ENCODE assay signal across 10 mouse cellular contexts in the genomic region with DNA sequence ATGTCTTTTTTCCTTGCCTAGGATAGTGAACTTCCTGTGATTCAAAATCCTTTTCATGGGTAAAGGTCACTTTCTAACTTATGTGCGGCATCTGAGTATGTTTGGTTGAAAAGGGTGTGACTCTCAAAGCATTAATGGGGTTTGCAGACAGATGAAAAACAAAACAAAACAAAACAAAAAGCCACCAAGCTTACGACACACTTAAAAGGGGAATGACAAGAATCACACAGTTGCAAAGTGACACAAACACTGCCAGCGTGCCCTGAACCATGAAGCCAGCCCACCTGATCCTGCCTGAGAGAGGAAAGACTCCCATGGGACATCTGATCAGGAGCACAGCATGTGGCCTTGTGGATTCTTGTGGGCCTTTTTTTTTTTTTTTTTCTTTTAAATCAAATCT.
DNase-seq lines count a peak whose midpoint lies in the region; ATAC-seq and TF ChIP-seq lines count a peak whose summit lies in the region.
"Had no signal": no experiment of that assay in that cellular context is flagged by ENCODE, and none has a peak within 500 bp of the region (broad histone marks: within the 10 kb centered on the region; RNA-seq: fewer than 3 reads in every experiment).

No protein-coding gene starts in this region.

- WGBS in intestine, postnatal 0 days, result 43% methylated on average over 3 of the region's 3 CpGs
- WGBS in intestine, embryonic 16.5 days, result 59% methylated on average over 3 of the region's 3 CpGs
- 32% methylated on average over 3 of the region's 3 CpGs for whole genome bisulfite sequencing in lung, embryonic 16.5 days

- no peak overlapping the region; the same call in 1 of the 2 replicates for H3K27ac ChIP-seq in intestine, postnatal 0 days (ENCODE audit: low read depth, low read length)
- H3K27ac ChIP-seq in intestine, embryonic 16.5 days (ENCODE audit: low read length), result no peak overlapping the region
- H3K27ac ChIP-seq in lung, embryonic 16.5 days (ENCODE audit: low read length), result 0 out of 2 replicates have a peak overlapping the region, but pooled peaks have one; percentile 18

- peak; percentile 29; the same call in 1 of the 2 replicates for ATAC-seq in intestine, postnatal 0 days
- no peak for ATAC-seq in intestine, embryonic 16.5 days
- no peak for ATAC-seq in lung, embryonic 16.5 days (ENCODE audit: low read depth)

- H3K4me2 ChIP-seq in intestine, postnatal 0 days (replicated peaks; ENCODE audit: low read depth), result no peak overlapping the region
- no peak overlapping the region for H3K4me2 ChIP-seq in intestine, embryonic 16.5 days (ENCODE audit: low read depth, low read length)
- H3K4me2 ChIP-seq in lung, embryonic 16.5 days (ENCODE audit: low read depth, low read length), result no peak overlapping the region

- H3K4me3 ChIP-seq in intestine, postnatal 0 days (ENCODE audit: low read depth, low read length), result no peak overlapping the region
- no peak overlapping the region for H3K4me3 ChIP-seq in intestine, embryonic 16.5 days (ENCODE audit: low read length)
- H3K4me3 ChIP-seq in lung, embryonic 16.5 days (ENCODE audit: low read length), result no peak overlapping the region
- H3K4me3 ChIP-seq: hindbrain, embryonic 15.5 days had no signal

- no peak overlapping the region for H3K9ac ChIP-seq in intestine, postnatal 0 days (ENCODE audit: low read depth, low read length)
- H3K9ac ChIP-seq in intestine, embryonic 16.5 days (ENCODE audit: low read depth, low read length), result no peak overlapping the region
- H3K9ac ChIP-seq in lung, embryonic 16.5 days (ENCODE audit: low read length), result no peak overlapping the region
- H3K9ac ChIP-seq: hindbrain, embryonic 15.5 days had no signal

- DNase-seq in lung, postnatal 10 days, result no peak
- DNase-seq in T-cell, adult 2 months (ENCODE audit: low spot score), result peak; percentile 46
- peak; percentile 64 for DNase-seq in induced T-regulatory cell, adult 2 months (ENCODE audit: low read depth)
- DNase-seq in neural tube, embryonic 10.5 days (ENCODE audit: extremely low spot score, low spot score), result no peak
- DNase-seq: cerebellum, adult 11-12 months had no signal

- no peaks in the 10 kb centered on the region for H3K9me3 ChIP-seq in intestine, postnatal 0 days (ENCODE audit: control insufficient read depth)
- no peaks in the 10 kb centered on the region for H3K9me3 ChIP-seq in intestine, embryonic 16.5 days (ENCODE audit: control insufficient read depth, low read length)
- no peaks in the 10 kb centered on the region for H3K9me3 ChIP-seq in lung, embryonic 16.5 days (ENCODE audit: control insufficient read depth, low read length)
- H3K9me3 ChIP-seq: heart, embryonic 13.5 days; hindbrain, embryonic 15.5 days had no signal

- TF ChIP-seq CTCF in intestine, postnatal 0 days (IDR thresholded peaks at IDR 0.05; ENCODE audit: low read depth), result no peak

- H3K36me3 ChIP-seq in intestine, postnatal 0 days (ENCODE audit: control insufficient read depth, insufficient read depth), result no peaks in the 10 kb centered on the region
- no peaks in the 10 kb centered on the region for H3K36me3 ChIP-seq in intestine, embryonic 16.5 days (ENCODE audit: control insufficient read depth, insufficient read depth, low read length)
- no peaks in the 10 kb centered on the region for H3K36me3 ChIP-seq in lung, embryonic 16.5 days (ENCODE audit: control insufficient read depth, insufficient read depth, low read length)
- H3K36me3 ChIP-seq: heart, embryonic 13.5 days; hindbrain, embryonic 15.5 days had no signal

- 0 out of 2 replicates have a peak, but pooled peaks cover 12% of the 10 kb centered on the region for H3K4me1 ChIP-seq in intestine, postnatal 0 days (replicated peaks; ENCODE audit: control insufficient read depth, insufficient read depth, low read length)
- peaks cover 18% of the 10 kb centered on the region for H3K4me1 ChIP-seq in intestine, embryonic 16.5 days (ENCODE audit: control insufficient read depth, insufficient read depth, low read length)
- H3K4me1 ChIP-seq in lung, embryonic 16.5 days (replicated peaks; ENCODE audit: control insufficient read depth, insufficient read depth, low read length), result peaks cover 15% of the 10 kb centered on the region

- no peaks in the 10 kb centered on the region for H3K27me3 ChIP-seq in intestine, postnatal 0 days (replicated peaks; ENCODE audit: control insufficient read depth, insufficient read depth, low read length)
- H3K27me3 ChIP-seq in intestine, embryonic 16.5 days (replicated peaks; ENCODE audit: control insufficient read depth, insufficient read depth, low read length), result no peaks in the 10 kb centered on the region
- no peaks in the 10 kb centered on the region for H3K27me3 ChIP-seq in lung, embryonic 16.5 days (ENCODE audit: control insufficient read depth, insufficient read depth, low read depth, low read length)
- H3K27me3 ChIP-seq: heart, embryonic 13.5 days; hindbrain, embryonic 15.5 days had no signal

Comparison
In these comparisons a context has a peak if more than half of its experiments do, and no peak if none do; other contexts are left out.
1. DNase-seq: peak in T-cell, adult 2 months (single experiment) and induced T-regulatory cell, adult 2 months (single experiment); none in lung, postnatal 10 days (single experiment) and neural tube, embryonic 10.5 days (single experiment).